Mouse (Mus musculus): Measurements from ENCODE around the gene Galnt10.
"Not testable (repeated sequence)": the region's sequence is repeated elsewhere in the genome, so short reads cannot be mapped to it uniquely, and the experiment has no call there.

DNA sequence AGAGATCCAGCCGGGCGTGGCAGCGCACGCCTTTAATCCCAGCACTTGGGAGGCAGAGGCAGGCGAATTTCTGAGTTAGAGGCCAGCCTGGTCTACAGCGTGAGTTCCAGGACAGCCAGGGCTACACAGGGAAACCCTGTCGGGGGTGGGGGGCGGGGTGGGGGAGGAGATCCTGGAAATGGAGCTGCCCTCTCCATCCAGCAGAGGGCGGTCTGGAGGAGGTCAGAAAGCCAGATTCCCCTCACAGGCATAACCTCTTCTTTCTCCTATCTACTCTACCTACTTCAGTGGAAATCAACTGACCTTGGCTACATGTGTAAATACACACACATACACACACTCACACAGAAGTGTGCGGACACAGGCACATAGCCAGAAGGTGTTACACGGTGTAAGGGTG, 180.0 kb downstream of the Galnt10 start:
- TF ChIP-seq ZC3H11A (IDR thresholded peaks at IDR 0.05; ENCODE audit: borderline replicate concordance, low read depth, low read length); HCFC1 (IDR thresholded peaks at IDR 0.05; ENCODE audit: borderline replicate concordance, insufficient read depth, low read length); CHD2 (IDR thresholded peaks at IDR 0.05; ENCODE audit: low read depth, low read length); MAFK (IDR thresholded peaks at IDR 0.05; ENCODE audit: insufficient read depth, low read depth, low read length): not testable (repeated sequence)

All from ES-E14 (cell line).